Mouse (Mus musculus) gastrocnemius, postnatal 14 days (tissue): ENCODE measurements around the gene Smu1. TPM values are rescaled to one million over a fixed set of nuclear protein-coding genes. Genes with fewer than 3 reads are reported as not detected.

Source experiments
- DNase-seq: peaks from one replicate; pipeline ENCODE4 v3.0.0; 2021; ENCODE audit warnings: mixed read lengths
- intact Hi-C: fragments of 180-260 bp; cut with DNase I; formaldehyde crosslinking; loops from one replicate; pipeline ENCODE4 v1.15.1; 2025; ENCODE audit warnings: low total_unique reads
- total RNA-seq, 2 experiments: library from RNA; stranded (reverse); gene quantifications; 2 replicates each; pipeline ENCODE4 v1.2.3; 2021

Gene Smu1
- total RNA-seq, 2 experiments from 2014 or later: 28.8 to 29.4 TPM

- intact Hi-C loops: no loop called here
- peak; percentile 80 for DNase-seq
Observed at GRCm38 (mm10) chr4:40774279-40775259, 16.8 kb upstream of the Smu1 start.

- intact Hi-C loops: no loop called here
- DNase-seq: no peak
Observed at GRCm38 (mm10) chr4:40759876-40760275, 2.2 kb upstream of the Smu1 start.

- DNase-seq: no peak
- intact Hi-C loops: no loop called here
Observed at GRCm38 (mm10) chr4:40757157-40757779, 455 bp downstream of the Smu1 start.

- intact Hi-C loops: no loop called here
- DNase-seq: no peak
Observed at GRCm38 (mm10) chr4:40735351-40735750, 22.4 kb downstream of the Smu1 start.

- DNase-seq: no peak
- intact Hi-C loops: no loop called here
Observed at GRCm38 (mm10) chr4:40731262-40731661, 26.5 kb downstream of the Smu1 start.

- DNase-seq: no peak
- intact Hi-C loops: no loop called here
Observed at GRCm38 (mm10) chr4:40727247-40727646, 30.5 kb downstream of the Smu1 start.

GRCm38 (mm10) chr4:40725554-40725953, 32.2 kb downstream of the Smu1 start:
- no peak for DNase-seq
- intact Hi-C loops: no loop called here

- intact Hi-C loops: no loop called here
- DNase-seq: no peak
Observed at GRCm38 (mm10) chr4:40725141-40725540, 32.6 kb downstream of the Smu1 start.

- intact Hi-C loops: no loop called here
Observed at GRCm38 (mm10) chr4:40722687-40723460, 34.8 kb downstream of the Smu1 start.

GRCm38 (mm10) chr4:40722011-40722666, 35.6 kb downstream of the Smu1 start, which contains the start of gene Dnaja1:
Gene Dnaja1 (plus strand): TSS chr4:40722150.
- intact Hi-C loops: no loop called here
- DNase-seq: peak; percentile 98

More at GRCm38 (mm10) chr4:40722687-40723460, 34.8 kb downstream of the Smu1 start:
- peak; percentile 75 for DNase-seq

- intact Hi-C loops: no loop called here
- DNase-seq: no peak
Observed at GRCm38 (mm10) chr4:40720910-40721309, 36.8 kb downstream of the Smu1 start.

- intact Hi-C loops: no loop called here
- DNase-seq: no peak
Observed at GRCm38 (mm10) chr4:40717141-40717540, 40.6 kb downstream of the Smu1 start.

- intact Hi-C loops: no loop called here
- DNase-seq: no peak
Observed at GRCm38 (mm10) chr4:40703710-40704275, 53.9 kb downstream of the Smu1 start.

GRCm38 (mm10) chr4:40702797-40703709, 54.7 kb downstream of the Smu1 start, which contains the start of gene Aptx:
Gene Aptx (minus strand): TSS chr4:40703194.
- intact Hi-C loops: no loop called here

GRCm38 (mm10) chr4:40701796-40702195, 55.9 kb downstream of the Smu1 start:
- DNase-seq: no peak
- intact Hi-C loops: no loop called here

More at GRCm38 (mm10) chr4:40702797-40703709, 54.7 kb downstream of the Smu1 start, which contains the start of gene Aptx:
- peak; percentile 93 for DNase-seq

GRCm38 (mm10) chr4:40700216-40700615, 57.5 kb downstream of the Smu1 start:
- no peak for DNase-seq

GRCm38 (mm10) chr4:40697059-40697458, 60.7 kb downstream of the Smu1 start:
- DNase-seq: no peak
- intact Hi-C loops: no loop called here

More at GRCm38 (mm10) chr4:40700216-40700615, 57.5 kb downstream of the Smu1 start:
- intact Hi-C loops: no loop called here

- no peak for DNase-seq
- intact Hi-C loops: no loop called here
Observed at GRCm38 (mm10) chr4:40691100-40691499, 66.6 kb downstream of the Smu1 start.
